Mouse (Mus musculus) brain, embryonic 14.5 days (tissue): ENCODE results near the gene Hsd17b12.

Experiments
- CTCF ChIP-seq: fragments of 200-500 bp; IDR thresholded peaks from 2 replicates; pipeline ENCODE4 v1.5.1; 2012; ENCODE audit warnings: inconsistent platforms, mild to moderate bottlenecking, moderate library complexity, borderline replicate concordance; ENCODE audit not compliant: insufficient read depth, insufficient read length; ENCODE audit errors: extremely low read depth
- POLR2A ChIP-seq: fragments of 200-500 bp; IDR thresholded peaks from 2 replicates; pipeline ENCODE4 v1.6.1; 2012; ENCODE audit warnings: mild to moderate bottlenecking, inconsistent platforms, borderline replicate concordance; ENCODE audit not compliant: poor library complexity, insufficient read depth, insufficient read length, severe bottlenecking; ENCODE audit errors: extremely low read depth

GRCm38 (mm10) chr2:94173549-94173948 lies 15.8 kb upstream of the Hsd17b12 start:
- TF ChIP-seq POLR2A (no peak), CTCF (no peak)
